Mouse (Mus musculus): ENCODE data around the gene Pttg1.

Pttg1 gene

DNA sequence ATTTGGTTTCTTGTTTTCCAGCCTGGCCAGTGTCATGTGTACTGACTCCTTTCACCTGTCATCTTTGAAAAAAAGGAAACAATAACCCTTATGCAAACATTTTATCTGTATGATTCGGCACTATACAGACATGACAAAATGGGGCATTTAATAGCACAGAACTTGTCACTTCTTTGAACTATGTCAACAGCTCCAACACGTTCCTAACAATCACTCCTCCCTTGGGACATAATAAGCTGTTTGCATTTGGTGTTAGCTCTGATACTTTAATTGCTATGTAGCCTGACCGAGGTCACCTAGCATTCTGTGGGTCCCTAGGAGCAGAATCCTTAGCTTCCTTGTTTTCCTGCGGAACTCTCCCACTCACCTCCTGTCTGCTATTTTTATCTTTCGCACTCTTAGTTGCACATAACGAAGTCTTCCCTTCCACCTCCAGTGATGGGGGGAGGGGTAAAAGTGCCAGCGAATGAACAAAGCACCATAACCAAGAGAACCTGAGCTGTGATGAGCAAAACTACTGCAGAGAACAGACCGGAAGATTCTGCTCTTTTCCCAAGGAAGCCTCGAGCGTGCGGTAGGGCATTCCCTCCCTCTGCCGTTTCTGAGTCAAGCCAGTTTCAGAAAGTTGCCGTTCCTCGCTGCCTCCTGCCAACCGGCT, 21.8 kb downstream of the Pttg1 start:
- no peak for DNase-seq

DNA sequence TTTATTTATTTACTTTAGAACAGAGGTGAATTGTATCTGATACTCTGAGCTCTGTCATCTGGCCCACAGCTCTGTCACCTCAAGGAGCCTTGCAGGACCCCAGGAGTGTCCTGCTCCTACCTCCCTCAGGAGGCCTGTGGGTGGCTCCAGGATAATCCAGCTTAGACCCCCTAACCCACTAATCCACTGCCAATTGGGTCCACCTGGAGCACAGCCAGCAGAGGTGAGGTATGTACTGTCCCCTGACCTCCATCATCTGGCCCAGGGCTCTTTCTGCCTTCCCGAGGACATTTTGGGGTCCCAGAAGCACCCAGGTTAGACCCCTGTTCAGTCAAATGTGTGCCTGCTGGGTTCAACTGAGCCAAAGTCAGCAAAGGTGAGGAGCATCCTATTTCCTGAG, 25.9 kb downstream of the Pttg1 start:
- no peak for DNase-seq

DNA sequence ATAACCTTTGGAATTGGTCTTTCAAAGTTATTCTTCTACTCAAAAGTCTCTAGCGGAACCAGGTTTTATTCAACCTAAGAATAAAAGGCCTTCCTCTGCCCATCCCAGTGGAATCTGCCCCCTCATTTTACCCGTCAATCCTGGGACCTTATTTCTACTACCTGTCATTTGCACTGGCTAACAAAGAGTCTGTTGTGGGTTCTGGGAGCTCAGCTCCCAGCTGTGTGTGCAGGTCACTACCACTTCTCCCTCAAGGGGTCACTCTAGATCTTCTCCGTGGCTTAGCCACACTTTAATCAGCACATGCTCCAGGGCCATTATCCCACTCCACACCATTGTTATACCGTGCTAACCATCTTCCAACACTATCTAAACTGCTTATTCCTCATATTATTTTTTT, 26.8 kb downstream of the Pttg1 start:
- no peak for DNase-seq

DNA sequence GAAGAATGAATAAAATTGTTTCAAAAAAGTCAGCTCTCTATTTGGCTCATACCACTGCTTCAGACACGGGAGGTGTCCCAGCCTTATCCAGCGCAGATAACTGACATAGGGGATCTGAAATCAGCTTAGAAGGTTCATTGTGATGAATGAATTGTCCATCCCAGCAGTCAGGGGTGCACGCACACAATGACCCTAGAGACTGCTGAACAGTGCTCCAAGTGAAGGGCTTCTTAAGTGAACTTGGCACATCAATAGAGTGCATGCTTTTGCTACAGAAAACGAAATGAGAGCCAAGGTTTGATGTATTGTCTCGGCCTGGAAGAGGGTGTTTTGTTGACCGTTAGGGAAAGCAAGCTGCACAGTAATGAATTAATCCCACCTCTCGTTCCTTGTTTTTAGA, 29.4 kb downstream of the Pttg1 start:
- DNase-seq = no peak

DNA sequence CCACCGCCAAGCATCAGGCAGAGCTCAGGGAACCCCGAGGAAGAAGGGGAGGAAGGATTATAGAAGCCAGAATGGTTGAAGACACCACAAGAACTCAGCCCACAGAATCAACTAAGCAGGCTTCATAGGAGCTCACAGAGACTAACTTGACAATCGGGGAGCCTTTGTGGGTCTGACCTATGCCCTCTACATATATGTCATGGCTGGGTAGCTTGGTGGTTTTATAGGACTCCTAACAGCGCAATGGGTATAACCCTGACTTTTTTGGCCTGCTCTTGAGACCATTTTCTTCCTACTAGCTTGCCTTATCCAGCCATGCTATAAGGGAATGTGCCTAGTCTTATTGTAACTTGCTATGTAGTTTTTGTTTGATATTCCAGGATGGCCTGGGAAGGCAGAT, 29.8 kb downstream of the Pttg1 start:
- no peak for DNase-seq

DNA sequence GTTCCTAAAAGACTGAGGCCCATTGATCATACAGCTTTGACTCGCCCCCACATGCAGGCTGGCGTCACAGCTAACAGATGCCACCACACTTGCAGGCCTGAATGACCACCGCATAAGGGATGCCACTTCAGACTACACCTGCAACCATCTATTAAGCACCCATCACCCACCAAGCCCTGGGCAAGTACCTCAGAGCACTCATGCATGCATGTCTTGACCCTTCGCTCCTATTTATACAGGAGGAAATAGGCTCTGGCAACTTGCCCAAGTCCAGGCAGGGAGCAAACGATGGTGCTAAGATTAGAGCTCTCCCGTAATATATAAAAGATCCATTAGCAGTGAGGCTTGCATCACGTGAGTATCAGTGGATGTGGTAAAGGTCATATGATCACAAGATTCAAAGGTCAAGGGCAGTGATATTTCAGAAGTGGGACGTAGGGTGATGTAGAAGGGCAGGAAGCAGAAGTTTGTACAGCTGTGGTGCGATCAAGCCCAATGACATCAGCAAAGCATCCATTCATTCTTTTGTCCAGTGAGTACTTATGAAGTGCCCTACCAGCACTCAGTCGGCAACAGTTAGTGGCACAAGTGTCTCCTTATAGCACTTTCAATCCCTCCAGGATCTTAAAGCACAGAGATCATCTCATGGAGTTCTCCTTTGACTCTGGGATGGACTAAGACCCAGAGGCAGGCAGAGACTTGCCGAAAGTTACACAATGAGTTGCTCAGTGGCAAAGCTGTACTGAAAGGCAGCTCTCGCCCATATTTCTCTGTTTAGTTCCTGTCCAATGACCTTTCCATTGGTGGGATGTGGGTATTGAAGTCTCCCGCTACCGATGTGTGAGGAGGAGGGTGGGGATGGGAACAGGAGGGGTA, 30.7 kb downstream of the Pttg1 start:
- DNase-seq = no peak

DNA sequence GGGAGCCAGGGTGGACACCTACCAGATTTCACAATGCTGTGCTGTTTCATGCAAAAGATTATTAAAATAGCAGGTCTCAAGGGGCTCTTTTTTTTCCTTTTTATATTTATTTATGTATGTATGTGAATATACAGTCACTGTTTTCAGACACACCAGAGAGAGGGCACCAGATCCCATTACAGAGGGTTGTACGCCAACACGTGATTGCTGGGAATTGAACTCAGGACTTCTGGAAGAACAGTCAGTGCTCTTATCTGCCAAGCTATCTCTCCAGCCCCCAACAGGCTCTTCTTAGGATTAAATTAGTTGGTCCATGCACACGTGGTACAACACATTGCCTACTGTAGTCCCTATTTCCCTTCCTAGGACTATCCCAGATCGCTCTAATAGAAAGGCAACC, 32.7 kb downstream of the Pttg1 start:
- no peak for DNase-seq

DNA sequence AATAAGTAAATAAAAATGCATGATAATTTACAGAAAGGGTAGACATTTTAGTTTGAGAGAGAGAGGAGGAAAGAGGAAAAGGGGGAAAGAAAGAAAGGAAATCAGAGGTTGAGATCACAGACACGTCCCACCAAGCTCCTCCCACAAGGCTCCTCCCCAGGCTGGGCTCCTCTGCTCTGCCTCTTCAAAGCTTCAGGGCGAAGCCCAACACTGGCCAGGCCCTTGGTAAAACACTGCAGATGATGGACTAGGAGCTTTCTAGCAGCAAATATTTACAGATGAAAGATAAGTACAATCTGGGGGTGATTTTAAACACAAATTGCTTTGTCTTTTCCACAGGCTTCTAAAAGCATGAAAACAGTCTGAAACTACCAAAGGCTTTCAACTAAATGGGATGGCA, 33.3 kb downstream of the Pttg1 start:
- no peak for DNase-seq

DNA sequence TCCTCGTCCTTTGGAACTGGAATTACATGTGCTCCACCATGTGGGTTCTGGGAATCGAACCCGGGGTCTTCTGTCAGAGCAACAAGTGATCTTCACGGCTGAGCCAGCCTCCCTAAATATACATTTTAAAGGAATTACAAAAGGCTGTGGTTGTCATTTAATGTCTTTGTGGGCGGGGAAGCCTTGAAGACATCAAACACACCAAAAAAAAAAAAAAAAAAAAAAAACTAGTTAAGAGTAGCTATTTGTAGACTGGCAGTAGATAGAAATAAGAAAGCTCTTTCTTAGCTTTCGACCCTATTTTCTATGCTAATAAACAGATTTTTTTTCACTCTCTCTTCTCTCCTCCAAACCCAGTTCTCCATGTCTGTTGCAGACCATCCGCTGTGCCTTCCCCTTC, 36.9 kb downstream of the Pttg1 start:
- DNase-seq = no peak

DNA sequence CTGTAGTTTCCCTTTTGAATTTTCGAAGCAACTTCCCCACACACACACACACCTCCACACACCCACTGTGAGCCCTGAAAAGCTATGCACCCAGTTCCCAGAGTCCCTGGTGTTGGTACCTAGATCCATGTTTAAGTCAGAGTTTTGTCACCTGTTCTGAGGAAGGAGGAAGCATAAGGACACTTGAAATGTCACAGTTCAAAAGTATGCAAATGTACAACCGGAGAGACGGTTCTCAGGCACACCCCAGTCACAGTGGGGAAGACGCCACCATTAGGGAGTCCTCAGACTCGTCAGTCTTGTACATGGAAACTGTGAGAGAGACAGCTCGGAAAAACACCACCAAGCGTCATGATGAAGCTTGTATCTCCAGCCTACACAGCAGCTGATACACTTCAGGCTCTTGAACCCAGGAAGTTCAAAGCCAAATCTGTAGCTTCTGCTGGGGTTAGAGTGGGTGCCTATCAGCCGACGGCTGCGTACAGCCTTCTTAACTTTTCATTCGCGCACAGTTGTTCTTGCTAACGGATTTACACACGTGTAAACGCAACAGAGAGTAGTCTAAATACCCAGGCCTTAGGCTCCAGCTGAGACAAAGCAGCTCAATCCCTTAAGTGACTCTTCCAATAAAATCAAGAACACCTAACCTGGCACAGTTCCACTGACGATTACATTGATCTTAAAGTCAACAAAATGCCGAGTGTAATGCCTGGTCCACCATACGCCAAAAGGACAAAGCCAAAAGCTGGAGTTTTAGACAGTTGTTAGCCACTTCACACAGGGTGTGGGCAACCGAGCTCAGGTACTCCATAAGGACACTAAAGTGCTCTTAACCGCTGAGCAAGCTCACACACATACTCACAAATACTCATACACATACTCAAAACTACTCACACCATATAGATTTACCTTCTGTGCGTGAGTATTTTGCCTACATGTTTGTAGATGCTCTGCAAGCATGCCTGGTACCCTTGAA, 37.6 kb downstream of the Pttg1 start:
- no peak for DNase-seq

DNA sequence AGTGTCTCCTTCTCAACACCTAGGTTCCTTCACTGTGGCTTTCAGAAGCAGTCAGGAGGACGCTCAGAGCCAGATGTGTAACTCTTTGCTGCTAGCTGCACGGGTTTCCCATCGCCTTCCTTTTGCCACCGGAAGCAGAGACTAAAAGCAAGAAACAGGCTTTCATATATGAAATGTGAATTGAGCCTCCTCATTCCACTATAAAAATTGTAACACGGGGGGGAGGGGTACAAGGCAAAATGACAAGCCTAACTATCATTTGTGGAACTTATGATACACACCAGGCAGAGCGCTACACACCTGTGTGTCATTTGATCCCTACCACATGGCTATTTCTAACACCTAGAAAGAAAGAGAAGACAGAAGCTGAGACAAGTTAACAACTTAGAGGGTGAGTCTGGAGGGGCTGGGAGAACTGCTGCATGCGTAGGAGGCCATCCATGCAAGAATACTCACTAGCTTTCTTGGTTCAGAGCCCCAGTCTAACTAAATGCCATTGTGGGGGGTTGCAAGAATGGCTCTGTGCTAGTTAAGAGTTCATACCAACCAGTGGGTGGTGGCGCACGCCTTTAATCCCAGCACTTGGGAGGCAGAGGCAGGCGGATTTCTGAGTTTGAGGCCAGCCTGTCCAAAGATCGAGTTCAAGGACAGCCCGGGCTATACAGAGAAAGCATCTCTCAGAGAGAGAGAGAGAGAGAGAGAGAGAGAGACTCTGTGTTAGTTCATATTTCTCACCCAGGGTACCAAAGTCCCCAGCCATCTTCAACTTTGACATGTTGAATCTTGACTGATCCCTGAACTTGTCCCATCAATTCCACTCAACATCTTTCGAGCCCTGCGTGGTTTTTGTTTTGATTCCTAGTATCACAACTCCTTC, 38.8 kb downstream of the Pttg1 start:
- no peak for DNase-seq

DNA sequence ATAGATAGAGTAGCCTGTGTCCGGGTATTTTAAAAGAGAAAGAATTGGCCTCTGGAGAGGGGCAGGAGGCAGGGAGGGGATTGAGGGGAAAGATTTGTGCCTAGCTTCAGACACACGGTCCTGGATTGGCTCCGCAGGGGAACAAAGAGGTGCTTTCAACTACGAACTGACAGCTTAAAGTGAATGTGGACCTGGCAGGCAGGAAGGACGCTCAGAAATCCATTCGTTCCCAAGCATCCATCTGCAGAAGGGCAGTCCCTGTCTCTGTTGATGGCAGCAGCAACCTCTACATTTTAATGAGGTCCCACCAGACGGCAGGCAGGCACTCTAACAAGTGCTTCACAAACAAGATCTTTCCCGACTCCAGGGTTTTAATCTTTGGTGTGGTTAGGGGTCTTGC, 40.3 kb downstream of the Pttg1 start:
- DNase-seq = peak in 1 of 2 experiments; percentile 8

DNA sequence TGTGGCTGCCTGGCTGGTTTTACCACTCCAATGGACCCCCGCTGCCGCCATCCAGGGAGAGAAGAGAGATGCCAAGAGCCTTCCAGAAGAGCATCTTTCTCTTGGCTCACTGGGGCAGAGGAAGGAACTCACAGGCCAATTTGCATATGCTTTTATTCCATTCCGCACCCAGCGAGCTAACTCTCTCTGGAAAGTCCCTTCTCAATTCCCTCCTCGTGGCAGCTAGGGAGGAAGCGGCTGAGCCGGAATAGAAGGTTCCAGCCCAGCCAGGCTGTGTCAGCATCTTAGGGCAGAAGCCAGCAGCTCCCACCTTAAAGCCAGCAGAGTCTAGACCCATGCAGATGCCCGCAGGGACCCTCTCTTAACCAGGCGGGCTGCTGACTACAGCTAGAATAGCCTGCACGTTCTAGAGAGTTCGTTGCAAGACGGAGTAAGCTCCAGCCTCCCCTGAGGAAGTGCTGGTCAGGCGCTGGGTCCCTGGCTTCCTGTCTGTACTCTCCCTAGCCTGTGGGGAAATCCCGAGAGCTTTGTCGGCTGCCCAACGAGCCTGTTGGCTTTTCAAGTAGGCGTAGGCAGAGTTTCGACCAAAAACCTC, 40.9 kb downstream of the Pttg1 start:
- DNase-seq = peak; percentile 26 to 42

DNA sequence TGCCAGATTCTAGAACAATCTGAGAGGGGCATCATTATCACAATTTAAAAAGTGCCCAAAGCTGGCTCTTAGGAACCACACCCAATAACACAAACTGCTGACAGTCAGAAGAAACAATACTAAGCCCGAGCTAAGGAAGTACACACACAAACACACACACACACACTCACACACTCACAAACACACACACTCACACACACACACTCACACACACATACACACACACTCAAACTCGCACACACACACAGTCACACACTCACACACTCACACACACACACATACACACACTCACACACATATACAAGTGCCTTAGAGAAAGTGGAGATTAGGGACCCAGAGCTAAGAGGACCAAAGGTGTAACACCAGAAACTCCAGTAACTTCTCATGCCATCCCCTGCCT, 42.5 kb downstream of the Pttg1 start:
- DNase-seq = no peak

DNA sequence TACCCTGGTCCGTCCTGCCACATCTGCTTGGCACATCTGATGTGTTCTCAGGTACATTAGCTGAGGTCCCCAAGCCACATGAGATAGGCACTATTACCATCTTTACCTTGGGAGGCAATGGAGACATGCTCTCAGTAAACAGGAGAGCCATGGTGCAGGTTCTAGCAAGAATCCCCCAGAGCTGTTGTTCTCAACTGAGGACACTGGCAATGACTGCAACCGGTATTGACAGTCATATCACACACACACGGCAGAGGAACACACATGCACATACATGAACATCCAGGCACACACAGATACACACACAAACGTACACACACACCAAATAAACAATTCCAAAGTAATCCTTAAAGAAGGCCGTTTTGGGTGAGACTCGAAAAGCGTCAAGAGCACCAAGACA, 45.1 kb downstream of the Pttg1 start:
- DNase-seq = no peak

DNA sequence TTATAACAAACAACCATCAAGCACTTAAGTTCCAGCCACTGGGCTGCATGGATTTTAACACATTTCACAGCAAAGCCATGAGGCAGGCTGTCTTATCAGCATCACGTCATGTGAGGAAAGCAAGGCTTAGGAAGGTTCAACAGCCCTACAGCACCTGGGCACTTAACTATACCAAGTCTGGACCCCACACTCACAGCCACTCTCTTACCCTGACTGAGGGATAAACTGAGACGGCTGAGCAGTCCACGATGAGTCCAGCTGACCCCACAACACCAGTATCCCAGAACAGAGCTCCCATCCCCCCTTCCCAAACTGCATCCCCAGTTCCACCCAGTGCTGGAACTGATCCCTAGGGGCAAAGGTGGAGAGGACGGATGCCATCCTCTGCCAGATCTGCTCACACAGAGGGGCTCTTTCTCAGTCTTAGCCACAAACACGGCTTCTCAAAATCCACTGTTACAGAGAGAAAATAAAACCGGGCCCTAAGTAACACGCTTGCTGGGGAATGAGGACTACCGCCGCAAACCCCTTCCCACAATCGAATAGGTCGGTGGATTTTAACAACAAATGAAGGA, 46.1 kb downstream of the Pttg1 start:
- DNase-seq = no peak

DNA sequence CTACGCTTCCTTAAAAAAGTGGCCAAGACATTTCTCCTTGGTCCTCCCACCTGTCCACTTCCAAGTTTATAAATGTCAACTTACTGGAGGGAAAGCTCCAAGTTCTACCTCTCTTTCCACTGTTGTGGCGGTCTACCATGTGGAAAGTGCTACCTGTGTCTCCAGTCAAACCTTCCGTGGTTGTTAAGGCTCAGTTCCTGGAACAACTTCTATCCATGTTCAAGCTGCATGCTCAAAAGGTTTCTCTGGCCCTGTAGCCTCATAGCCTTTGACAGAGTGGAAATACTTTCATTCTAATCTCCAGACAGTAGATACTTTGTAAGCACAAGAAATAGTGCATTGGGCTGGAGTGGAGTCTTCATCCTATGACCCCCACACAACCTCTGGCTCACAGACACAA, 46.6 kb downstream of the Pttg1 start:
- DNase-seq = no peak

DNA sequence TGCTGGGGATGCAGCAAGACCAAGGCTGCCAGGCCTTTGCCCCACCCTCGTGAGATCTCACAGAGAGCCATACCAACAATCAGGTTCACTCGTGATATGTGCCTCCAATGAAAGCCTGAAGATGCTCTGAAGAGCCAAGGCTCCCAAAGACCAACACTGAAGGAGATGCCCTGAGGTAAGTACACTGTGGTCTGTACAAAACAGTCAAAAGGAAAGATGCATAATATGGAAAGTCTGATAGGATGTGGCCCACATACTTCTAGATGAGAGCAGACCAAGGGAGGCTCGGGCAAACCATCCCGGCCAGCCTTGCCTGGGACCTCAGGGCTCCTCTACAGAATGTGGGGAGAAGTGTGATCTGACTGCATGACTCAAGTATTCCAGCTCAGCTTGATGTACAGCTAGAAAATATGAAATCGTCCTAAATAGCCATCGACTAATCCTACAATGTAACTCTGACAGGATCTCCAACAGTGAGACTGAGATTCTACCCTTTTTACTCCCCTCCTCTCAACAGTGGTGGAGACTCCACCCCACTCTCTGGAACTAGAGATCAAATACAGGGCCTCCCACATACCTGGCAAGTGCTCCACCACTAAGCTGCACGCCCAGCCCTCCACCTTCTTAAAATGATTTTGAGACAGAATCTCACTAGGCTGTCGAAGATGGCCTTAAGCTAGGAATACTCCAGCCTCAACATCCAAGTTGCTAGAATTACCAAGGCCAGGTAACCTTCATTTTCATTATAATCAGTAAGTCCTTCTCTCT, 48.8 kb downstream of the Pttg1 start:
- DNase-seq = no peak

DNA sequence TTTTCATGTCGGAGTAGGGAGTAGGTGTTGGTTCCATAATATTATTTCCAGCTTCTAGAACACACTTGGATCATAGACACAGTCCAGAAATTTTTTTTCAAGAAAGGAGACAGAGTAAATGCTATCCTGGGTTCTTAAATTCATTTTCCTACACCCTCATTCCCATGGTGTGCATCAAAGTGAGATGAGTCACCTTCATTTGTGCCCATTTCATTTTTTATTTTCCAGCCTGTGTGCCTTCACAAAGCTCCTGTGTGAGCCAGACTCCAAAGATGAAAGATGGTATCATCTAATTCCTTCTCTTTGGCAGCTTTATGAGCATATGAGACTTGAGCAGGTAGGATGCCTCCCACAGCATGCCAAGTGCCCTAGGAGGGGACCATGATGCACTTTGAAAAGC, 49.5 kb downstream of the Pttg1 start:
- no peak for DNase-seq

DNA sequence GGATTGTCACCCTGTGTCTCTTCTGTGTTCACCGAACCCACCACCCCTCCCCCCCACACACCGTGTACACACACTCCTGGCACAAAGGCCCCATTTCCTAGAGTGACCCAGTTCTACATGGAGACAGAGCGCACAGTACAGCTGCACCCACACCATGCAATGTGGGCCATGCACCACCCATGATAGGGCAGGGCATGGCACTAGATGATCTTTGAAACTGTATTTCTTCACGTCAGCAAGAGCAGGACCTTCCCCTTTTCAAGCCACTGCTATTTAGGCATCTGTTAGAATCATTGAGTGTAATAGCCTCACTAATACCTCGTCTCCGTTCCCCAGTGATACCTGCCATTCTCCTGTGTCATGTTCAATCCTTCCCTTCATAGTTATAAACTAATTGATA, 51.1 kb downstream of the Pttg1 start:
- DNase-seq = no peak

DNA sequence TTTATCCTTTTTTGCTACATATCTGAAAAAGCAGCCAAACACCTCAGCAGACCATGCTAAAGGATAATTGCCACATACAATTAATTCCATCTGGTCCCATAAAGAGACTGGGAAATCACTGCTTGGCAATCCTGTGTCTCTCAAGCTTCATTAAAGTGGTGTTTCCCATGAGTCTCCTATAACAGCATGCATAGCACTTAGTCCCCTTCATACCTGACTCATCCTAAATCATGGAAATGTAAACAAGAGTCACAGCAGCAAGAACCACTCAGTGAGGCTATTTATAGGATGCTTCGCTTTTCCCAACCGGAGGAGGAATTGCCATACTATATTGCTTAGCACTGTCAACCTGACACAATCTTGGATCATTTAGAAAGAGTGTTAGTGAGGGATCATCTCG, 52.7 kb downstream of the Pttg1 start:
- no peak for DNase-seq
